Mouse (Mus musculus): ENCODE results near the gene R3hcc1l. TPM values are rescaled to one million over a fixed set of nuclear protein-coding genes. Genes with fewer than 3 reads are reported as not detected.

The R3hcc1l gene
- polyA plus RNA-seq, 1 experiment: 13.3 TPM

DNA sequence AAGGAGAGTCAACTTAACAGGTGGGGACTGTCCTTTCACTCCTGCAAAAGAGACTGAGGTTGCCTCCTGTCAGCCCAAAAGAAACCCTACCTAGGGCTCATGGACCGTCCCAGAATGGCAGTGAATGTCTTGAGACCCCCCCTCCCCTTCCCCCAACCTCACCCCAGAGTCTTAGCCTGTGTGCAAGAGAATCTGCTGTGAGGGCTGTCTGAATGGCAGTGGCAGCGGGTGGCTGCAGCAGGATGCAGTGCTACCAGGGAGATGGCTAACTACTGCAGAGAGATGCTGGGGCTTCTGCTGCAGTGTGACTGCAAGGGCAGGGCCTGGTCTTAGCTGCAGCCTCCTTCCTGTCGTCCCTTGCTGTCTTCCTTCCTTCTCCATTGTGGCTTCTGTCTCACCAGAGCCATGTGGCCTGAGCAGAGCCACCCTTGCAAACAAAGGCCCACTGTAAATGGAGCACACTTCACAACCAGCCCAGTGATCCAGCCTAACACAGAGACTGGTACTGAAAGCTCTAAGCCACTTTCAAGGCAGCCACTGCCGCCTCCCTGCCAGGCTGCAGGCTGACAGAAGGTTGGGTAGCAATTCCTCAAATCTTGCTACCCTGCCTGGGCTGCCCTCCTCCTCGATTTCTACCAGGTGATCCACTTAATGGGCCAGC is 25.2 kb upstream of the R3hcc1l start:
- no peaks in the 10 kb centered on the region for H3K4me1 ChIP-seq (ENCODE audit: control insufficient read depth, insufficient read depth, low read length)
- peak overlapping the region; percentile 48; the same call in 1 of the 2 replicates for H3K27ac ChIP-seq (ENCODE audit: insufficient read depth, low read length)
- peak in 1 of 2 experiments; percentile 23 for DNase-seq
- 48% methylated on average over 5 of the region's 5 CpGs for WGBS
- no peaks in the 10 kb centered on the region for H3K27me3 ChIP-seq (ENCODE audit: control insufficient read depth, insufficient read depth, low read length)
- TF ChIP-seq CTCF (IDR thresholded peaks at IDR 0.05; ENCODE audit: borderline replicate concordance, insufficient read depth, low read depth, low read length) (no peak), POLR2A (IDR thresholded peaks at IDR 0.05; ENCODE audit: borderline replicate concordance, insufficient read depth, low read length) (no peak)
- no peak overlapping the region for H3K4me3 ChIP-seq (replicated peaks; ENCODE audit: insufficient read depth, low read depth, low read length)

DNA sequence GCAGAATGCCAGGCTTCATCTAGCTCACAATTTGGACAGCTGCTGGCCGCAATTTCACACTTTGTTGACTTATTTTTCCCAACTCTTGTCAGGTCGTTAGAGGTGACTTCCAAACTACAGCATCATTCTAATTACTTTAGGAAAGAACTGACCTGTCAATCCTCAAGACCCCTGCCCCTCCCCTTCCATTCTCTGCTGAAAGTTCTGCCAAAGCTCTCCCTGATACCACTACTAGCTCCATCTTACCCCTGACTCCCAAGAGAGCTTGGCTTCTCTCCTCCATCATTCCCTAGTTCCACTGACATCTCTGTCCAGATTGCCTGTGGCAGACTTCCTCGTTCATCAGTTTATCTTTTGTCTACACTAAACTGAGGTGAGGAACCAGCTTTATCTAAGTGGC is 14.4 kb upstream of the R3hcc1l start:
- WGBS: 56% methylated on average over 3 of the region's 3 CpGs
- Histone ChIP-seq H3K4me1 (ENCODE audit: control insufficient read depth, insufficient read depth, low read length) (no peaks in the 10 kb centered on the region), H3K27ac (ENCODE audit: insufficient read depth, low read length) (no peak overlapping the region)

GRCm38 (mm10) chr19:42509625-42510024 is 8.9 kb upstream of the R3hcc1l start:
- H3K4me1 ChIP-seq (ENCODE audit: control insufficient read depth, insufficient read depth, low read length): no peaks in the 10 kb centered on the region
- whole genome bisulfite sequencing: 86% methylated on average over 9 of the region's 9 CpGs

More for the DNA sequence above, 14.4 kb upstream of the R3hcc1l start:
- H3K4me3 ChIP-seq (replicated peaks; ENCODE audit: insufficient read depth, low read depth, low read length): no peak overlapping the region
- DNase-seq: no peak
- no peak for TF ChIP-seq POLR2A (IDR thresholded peaks at IDR 0.05; ENCODE audit: borderline replicate concordance, insufficient read depth, low read length)
- no peak for TF ChIP-seq CTCF (IDR thresholded peaks at IDR 0.05; ENCODE audit: borderline replicate concordance, insufficient read depth, low read depth, low read length)
- H3K27me3 ChIP-seq (ENCODE audit: control insufficient read depth, insufficient read depth, low read length): no peaks in the 10 kb centered on the region

GRCm38 (mm10) chr19:42510276-42511171 is 8.0 kb upstream of the R3hcc1l start:
- no peak overlapping the region for H3K27ac ChIP-seq (ENCODE audit: insufficient read depth, low read length)
- no peaks in the 10 kb centered on the region; the same call in 1 of the 2 replicates for H3K27me3 ChIP-seq (ENCODE audit: control insufficient read depth, insufficient read depth, low read length)
- H3K4me1 ChIP-seq (ENCODE audit: control insufficient read depth, insufficient read depth, low read length): no peaks in the 10 kb centered on the region
- H3K4me3 ChIP-seq (replicated peaks; ENCODE audit: insufficient read depth, low read depth, low read length): no peak overlapping the region
- 61% methylated on average over 16 of the region's 16 CpGs for WGBS
- TF ChIP-seq POLR2A (IDR thresholded peaks at IDR 0.05; ENCODE audit: borderline replicate concordance, insufficient read depth, low read length) (no peak), CTCF (IDR thresholded peaks at IDR 0.05; ENCODE audit: borderline replicate concordance, insufficient read depth, low read depth, low read length) (no peak)
- DNase-seq: no peak

More at GRCm38 (mm10) chr19:42509625-42510024, 8.9 kb upstream of the R3hcc1l start:
- no peak overlapping the region for H3K4me3 ChIP-seq (replicated peaks; ENCODE audit: insufficient read depth, low read depth, low read length)
- H3K27ac ChIP-seq (ENCODE audit: insufficient read depth, low read length): no peak overlapping the region
- no peaks in the 10 kb centered on the region; the same call in 1 of the 2 replicates for H3K27me3 ChIP-seq (ENCODE audit: control insufficient read depth, insufficient read depth, low read length)
- TF ChIP-seq CTCF (IDR thresholded peaks at IDR 0.05; ENCODE audit: borderline replicate concordance, insufficient read depth, low read depth, low read length) (no peak), POLR2A (IDR thresholded peaks at IDR 0.05; ENCODE audit: borderline replicate concordance, insufficient read depth, low read length) (no peak)
- no peak for DNase-seq

DNA sequence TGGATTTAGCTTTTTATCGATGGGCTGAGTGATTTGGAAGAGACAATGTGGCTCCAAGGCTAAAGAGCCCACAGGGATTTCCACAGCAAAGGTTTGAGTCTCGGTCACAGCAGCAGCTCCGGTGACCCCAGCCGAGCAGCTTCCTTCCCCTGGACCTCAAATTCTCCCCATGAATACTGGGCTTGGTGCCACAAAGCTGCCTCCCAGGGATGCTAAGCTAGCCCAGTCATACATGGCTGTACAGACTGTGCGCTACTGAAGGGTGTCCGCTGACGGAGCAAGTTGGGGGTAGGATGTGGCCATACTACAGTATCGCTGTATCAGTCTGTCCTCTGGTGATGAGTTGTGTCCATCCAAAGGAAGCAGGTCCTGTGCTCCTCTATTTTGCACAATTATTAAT is 2.9 kb upstream of the R3hcc1l start:
- WGBS: 79% methylated on average over 8 of the region's 8 CpGs
- Histone ChIP-seq H3K27me3 (ENCODE audit: control insufficient read depth, insufficient read depth, low read length) (no peaks in the 10 kb centered on the region; the same call in 1 of the 2 replicates), H3K4me3 (replicated peaks; ENCODE audit: insufficient read depth, low read depth, low read length) (no peak overlapping the region), H3K27ac (ENCODE audit: insufficient read depth, low read length) (no peak overlapping the region), H3K4me1 (ENCODE audit: control insufficient read depth, insufficient read depth, low read length) (peaks cover 4% of the 10 kb centered on the region)
- DNase-seq: no peak
- TF ChIP-seq CTCF (IDR thresholded peaks at IDR 0.05; ENCODE audit: borderline replicate concordance, insufficient read depth, low read depth, low read length) (no peak), POLR2A (IDR thresholded peaks at IDR 0.05; ENCODE audit: borderline replicate concordance, insufficient read depth, low read length) (no peak)

DNA sequence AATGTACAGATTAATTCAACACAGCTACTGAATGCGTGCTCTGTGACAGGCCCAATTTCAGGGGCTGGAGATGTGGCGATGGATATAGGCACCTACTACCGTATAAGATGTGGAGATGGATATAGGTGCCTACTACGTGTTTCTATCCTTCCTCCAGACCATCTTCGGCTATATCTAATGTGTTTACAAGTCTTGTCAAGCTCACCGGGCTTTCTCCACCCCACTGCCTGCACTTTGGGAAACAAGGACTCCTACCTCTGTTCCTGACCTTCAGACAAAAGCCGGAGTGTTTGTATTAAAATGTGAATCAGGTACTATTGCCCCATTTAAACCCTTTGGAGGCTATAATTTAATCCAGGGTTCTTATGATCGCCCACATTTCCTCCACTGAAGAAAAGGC is 2.4 kb upstream of the R3hcc1l start:
- Histone ChIP-seq H3K27me3 (ENCODE audit: control insufficient read depth, insufficient read depth, low read length) (no peaks in the 10 kb centered on the region; the same call in 1 of the 2 replicates), H3K4me1 (ENCODE audit: control insufficient read depth, insufficient read depth, low read length) (peaks cover 4% of the 10 kb centered on the region), H3K4me3 (replicated peaks; ENCODE audit: insufficient read depth, low read depth, low read length) (no peak overlapping the region), H3K27ac (ENCODE audit: insufficient read depth, low read length) (no peak overlapping the region)
- no peak for DNase-seq
- WGBS: 93% methylated on average over 8 of the region's 8 CpGs
- no peak for TF ChIP-seq POLR2A (IDR thresholded peaks at IDR 0.05; ENCODE audit: borderline replicate concordance, insufficient read depth, low read length)
- no peak for TF ChIP-seq CTCF (IDR thresholded peaks at IDR 0.05; ENCODE audit: borderline replicate concordance, insufficient read depth, low read depth, low read length)

- no peaks in the 10 kb centered on the region for H3K27me3 ChIP-seq (ENCODE audit: control insufficient read depth, insufficient read depth, low read length)
These were observed 471 bp upstream of the R3hcc1l start for GRCm38 (mm10) chr19:42517957-42518619.

More at GRCm38 (mm10) chr19:42517957-42518619, 471 bp upstream of the R3hcc1l start:
- peak overlapping the region; percentile 67 for H3K27ac ChIP-seq (ENCODE audit: insufficient read depth, low read length)
- peaks cover 4% of the 10 kb centered on the region for H3K4me1 ChIP-seq (ENCODE audit: control insufficient read depth, insufficient read depth, low read length)
- H3K4me3 ChIP-seq (replicated peaks; ENCODE audit: insufficient read depth, low read depth, low read length): peak overlapping the region; percentile 94
- 25% methylated on average over 24 of the region's 24 CpGs for WGBS
- DNase-seq: peak in 1 of 2 experiments; percentile 24
- TF ChIP-seq CTCF (IDR thresholded peaks at IDR 0.05; ENCODE audit: borderline replicate concordance, insufficient read depth, low read depth, low read length) (no peak), POLR2A (IDR thresholded peaks at IDR 0.05; ENCODE audit: borderline replicate concordance, insufficient read depth, low read length) (no peak)
